Mouse (Mus musculus): ENCODE measurements at regions not wholly inside any gene's neighbourhood (a gene's known extent, or its start where the extent isn't known, plus 50 kb on each side); places are given as distances from the start of the nearest gene placed in this dataset.

- no peaks in the 10 kb centered on the region for H3K79me2 ChIP-seq (ENCODE audit: control insufficient read depth, insufficient read depth, low read length, poor library complexity)
- H3K27me3 ChIP-seq (ENCODE audit: control insufficient read depth in 1 of 2, insufficient read depth in 2 of 2, low read length in 2 of 2): no peaks in the 10 kb centered on the region
- DNase-seq (ENCODE audit: low read depth, low spot score): no peak
- TF ChIP-seq BHLHE40 (IDR thresholded peaks at IDR 0.05; ENCODE audit: borderline replicate concordance, low read depth, low read length) (no peak), ELF1 (IDR thresholded peaks at IDR 0.05; ENCODE audit: low read depth, low read length) (no peak), CHD1 (IDR thresholded peaks at IDR 0.05; ENCODE audit: low read depth, low read length) (no peak), MYC (IDR thresholded peaks at IDR 0.05; ENCODE audit: low read depth, low read length) (no peak), NELFE (IDR thresholded peaks at IDR 0.05; ENCODE audit: low read depth, low read length) (no peak), ETS1 (IDR thresholded peaks at IDR 0.05; ENCODE audit: low read depth, low read length) (no peak), MEF2A (IDR thresholded peaks at IDR 0.05; ENCODE audit: extremely low read depth, insufficient replicate concordance, low read depth, low read length, poor library complexity, severe bottlenecking) (no peak), POLR2AphosphoS2 (IDR thresholded peaks at IDR 0.05; ENCODE audit: low read length) (no peak), CHD2 (IDR thresholded peaks at IDR 0.05; ENCODE audit: low read length) (no peak), GABPA (IDR thresholded peaks at IDR 0.05; ENCODE audit: low read depth, low read length) (no peak), UBTF (IDR thresholded peaks at IDR 0.05; ENCODE audit: borderline replicate concordance, insufficient read depth, low read depth, low read length) (no peak), ZKSCAN1 (IDR thresholded peaks at IDR 0.05; ENCODE audit: low read depth, low read length) (no peak)
- H3K36me3 ChIP-seq (ENCODE audit: control insufficient read depth in 1 of 2, insufficient read depth in 2 of 2, low read length in 2 of 2): no peaks in the 10 kb centered on the region
- H3K4me1 ChIP-seq (ENCODE audit: control insufficient read depth in 1 of 2, insufficient read depth in 2 of 2, low read length in 2 of 2): no peaks in the 10 kb centered on the region
- no peaks in the 10 kb centered on the region for H3K9me3 ChIP-seq (replicated peaks; ENCODE audit: insufficient read depth, low read length)
- H3K9ac ChIP-seq (ENCODE audit: control insufficient read depth, low read depth, low read length, poor library complexity, severe bottlenecking): no peak overlapping the region
- H3K4me3 ChIP-seq (ENCODE audit: control insufficient read depth in 1 of 2, insufficient read depth in 1 of 2, low read depth in 2 of 2, low read length in 2 of 2): no peak overlapping the region
- H3K27ac ChIP-seq (ENCODE audit: control insufficient read depth, low read depth, low read length): no peak overlapping the region
Observed at GRCm38 (mm10) chr2:138966110-138966790, 527.5 kb upstream of the Sptlc3 start.

DNA sequence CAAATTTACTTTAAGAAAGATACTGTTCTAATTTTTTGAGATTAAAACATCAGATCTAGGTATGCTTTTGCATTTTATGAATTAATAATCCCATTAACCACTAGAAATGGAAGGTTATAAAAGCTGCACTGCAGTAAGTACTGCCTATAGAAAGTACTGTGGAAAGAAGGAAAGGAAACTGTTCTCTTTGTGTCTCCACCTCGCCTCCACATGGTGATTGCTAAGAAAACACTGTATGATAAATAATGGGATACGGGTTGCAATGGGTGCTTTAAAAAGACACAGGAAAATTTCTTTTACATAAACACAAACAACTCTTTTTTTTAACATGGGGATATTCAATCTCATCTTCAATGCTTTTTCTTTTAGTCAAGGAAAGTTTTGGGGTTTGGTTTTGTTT is 519.2 kb upstream of the Sptlc3 start:
- Histone ChIP-seq H3K4me1 (ENCODE audit: control insufficient read depth in 1 of 2, insufficient read depth in 2 of 2, low read length in 2 of 2) (no peaks in the 10 kb centered on the region), H3K9ac (ENCODE audit: control insufficient read depth, low read depth, low read length, poor library complexity, severe bottlenecking) (no peak overlapping the region), H3K9me3 (replicated peaks; ENCODE audit: insufficient read depth, low read length) (no peaks in the 10 kb centered on the region), H3K79me2 (ENCODE audit: control insufficient read depth, insufficient read depth, low read length, poor library complexity) (no peaks in the 10 kb centered on the region), H3K27ac (ENCODE audit: control insufficient read depth, low read depth, low read length) (no peak overlapping the region), H3K36me3 (ENCODE audit: control insufficient read depth in 1 of 2, insufficient read depth in 2 of 2, low read length in 2 of 2) (no peaks in the 10 kb centered on the region), H3K4me3 (ENCODE audit: control insufficient read depth in 1 of 2, insufficient read depth in 1 of 2, low read depth in 2 of 2, low read length in 2 of 2) (no peak overlapping the region), H3K27me3 (ENCODE audit: control insufficient read depth in 1 of 2, insufficient read depth in 2 of 2, low read length in 2 of 2) (no peaks in the 10 kb centered on the region)
- no peak for DNase-seq (ENCODE audit: low read depth, low spot score)
- TF ChIP-seq POLR2A (IDR thresholded peaks at IDR 0.05; ENCODE audit: control insufficient read depth in 1 of 2, insufficient read depth in 1 of 2, low read depth in 1 of 2, low read length in 2 of 2, poor library complexity in 1 of 2) (no peak), MXI1 (IDR thresholded peaks at IDR 0.05; ENCODE audit: low read depth, low read length) (no peak), NRF1 (IDR thresholded peaks at IDR 0.05; ENCODE audit: insufficient read depth, low read depth, low read length, poor library complexity, severe bottlenecking) (no peak), GABPA (IDR thresholded peaks at IDR 0.05; ENCODE audit: low read depth, low read length) (no peak), NELFE (IDR thresholded peaks at IDR 0.05; ENCODE audit: low read depth, low read length) (no peak), MYB (IDR thresholded peaks at IDR 0.05; ENCODE audit: low read depth, low read length) (no peak), MAZ (IDR thresholded peaks at IDR 0.05; ENCODE audit: low read depth, low read length) (no peak), ZKSCAN1 (IDR thresholded peaks at IDR 0.05; ENCODE audit: low read depth, low read length) (no peak), GATA1 (IDR thresholded peaks at IDR 0.05; ENCODE audit: low read depth, low read length) (no peak), KAT2A (conservative IDR thresholded peaks at IDR 0.05; ENCODE audit: low read depth, low read length) (no peak), TCF12 (IDR thresholded peaks at IDR 0.05; ENCODE audit: low read depth, low read length) (no peak), MAFK (IDR thresholded peaks at IDR 0.05; ENCODE audit: borderline replicate concordance, low read depth, low read length) (no peak), HCFC1 (IDR thresholded peaks at IDR 0.05; ENCODE audit: low read depth, low read length) (no peak), ELF1 (IDR thresholded peaks at IDR 0.05; ENCODE audit: low read depth, low read length) (no peak)
